In the genomic region with DNA sequence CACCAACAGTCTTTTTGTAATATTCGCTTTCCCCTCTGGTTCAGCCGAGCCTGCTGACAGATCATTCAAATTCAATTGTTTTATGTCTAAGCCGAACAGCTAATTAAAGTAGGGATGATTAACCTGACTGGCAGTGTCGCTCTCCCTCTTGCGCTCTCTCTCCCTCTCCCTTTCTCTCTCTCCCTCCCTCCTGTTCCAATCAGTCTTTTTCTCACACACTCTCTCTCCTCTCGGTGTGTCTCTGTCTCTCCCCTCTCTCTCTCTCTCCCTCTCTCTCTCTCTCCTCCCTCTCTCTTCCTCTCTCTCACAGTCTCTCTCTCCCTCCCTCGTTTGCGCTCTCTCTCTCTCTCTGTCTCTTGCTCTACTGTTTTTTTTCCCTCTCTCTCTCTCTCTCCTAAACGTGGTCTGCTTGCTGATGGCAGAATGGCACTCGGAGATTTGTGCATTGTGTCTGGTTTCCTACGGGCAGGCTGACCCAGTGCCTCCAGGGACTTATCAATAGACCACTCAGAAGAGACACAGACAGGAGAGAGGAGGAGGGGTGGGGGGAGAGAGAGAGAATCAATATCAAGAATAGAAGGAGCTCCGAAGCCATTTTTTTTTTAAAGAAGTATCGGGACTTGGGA, we compare ENCODE assay signal across 8 mouse cellular contexts.
DNase-seq lines count a peak whose midpoint lies in the region; TF ChIP-seq lines count a peak whose summit lies in the region.

No protein-coding gene starts in this region.

- TF ChIP-seq CTCF in left cerebral cortex, adult 2 months (IDR thresholded peaks at IDR 0.05): no peak

- H3K4me3 ChIP-seq in left cerebral cortex, adult 2 months: peak overlapping the region; percentile 49

- peak overlapping the region; percentile 86 for H3K27ac ChIP-seq in left cerebral cortex, adult 2 months

- intact Hi-C loops in left cerebral cortex, adult 2 months (cut with DNase I): loop anchor here (2.0 kb wide), 1 partner anchor 38 kb away; no protein-coding TSS in a partner anchor

- no peak for DNase-seq in left cerebral cortex, adult 2 months (ENCODE audit: extremely low spot score in 1 of 2, low spot score in 2 of 2)
- DNase-seq in left cerebral cortex, adult 18-20 months (ENCODE audit: low spot score in 2 of 2): no peak
- DNase-seq in cerebellum, adult 9-10 months: peak; percentile 69
- DNase-seq in forelimb bud, embryonic 11.5 days (ENCODE audit: low read depth, low spot score): peak; percentile 23
- peak; percentile 8 for DNase-seq in lung, postnatal 10 days
- peak; percentile 10 for DNase-seq in yolk sac, embryonic 10.5 days (ENCODE audit: low spot score)
- no peak for DNase-seq in T-cell, adult 2 months (ENCODE audit: low spot score)
- no peak for DNase-seq in urinary bladder, adult 2 months (ENCODE audit: low spot score)

Comparison
In these comparisons a context has a peak if more than half of its experiments do, and no peak if none do; other contexts are left out.
1. DNase-seq: peak in cerebellum, adult 9-10 months (single experiment), forelimb bud, embryonic 11.5 days (single experiment), lung, postnatal 10 days (single experiment) and yolk sac, embryonic 10.5 days (single experiment); none in left cerebral cortex, adult 2 months (0 of 2), left cerebral cortex, adult 18-20 months (0 of 2), T-cell, adult 2 months (single experiment) and urinary bladder, adult 2 months (single experiment).